Mouse (Mus musculus): ENCODE data around the gene Sox5.
A peak's percentile ranks its signal among the peaks of the same experiment; 100 is the strongest.

Sox5 gene

GRCm38 (mm10) chr6:144429276-144429675 lies 352.5 kb downstream of the Sox5 start:
- DNase-seq (ENCODE audit: low spot score in 2 of 2): no peak

- no peak for DNase-seq (ENCODE audit: low spot score in 2 of 2)
Measured at GRCm38 (mm10) chr6:144408030-144408429, 373.7 kb downstream of the Sox5 start.

DNA sequence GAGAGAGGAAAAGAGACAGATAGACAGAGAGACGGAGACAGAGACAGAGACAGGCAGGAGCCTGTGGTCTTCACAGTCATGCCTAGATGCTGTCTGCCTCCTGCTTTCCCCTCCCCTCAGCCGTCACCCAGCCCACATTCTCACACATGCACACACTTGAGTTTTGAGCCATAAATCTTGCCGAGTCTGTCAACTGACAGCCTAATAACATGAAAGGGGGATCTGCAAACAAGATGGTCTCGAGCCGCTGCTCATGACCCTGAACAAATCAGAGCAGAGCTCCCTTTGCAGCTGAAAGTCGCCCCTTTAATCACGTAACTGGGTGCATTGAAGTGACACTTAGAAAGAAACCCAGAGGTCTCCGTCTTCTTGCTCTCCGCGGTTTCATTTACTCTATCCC lies 383.7 kb downstream of the Sox5 start:
- DNase-seq (ENCODE audit: low spot score in 2 of 2): no peak

- DNase-seq (ENCODE audit: low spot score in 2 of 2): no peak
Measured at GRCm38 (mm10) chr6:144393151-144393550, 388.6 kb downstream of the Sox5 start.

DNA sequence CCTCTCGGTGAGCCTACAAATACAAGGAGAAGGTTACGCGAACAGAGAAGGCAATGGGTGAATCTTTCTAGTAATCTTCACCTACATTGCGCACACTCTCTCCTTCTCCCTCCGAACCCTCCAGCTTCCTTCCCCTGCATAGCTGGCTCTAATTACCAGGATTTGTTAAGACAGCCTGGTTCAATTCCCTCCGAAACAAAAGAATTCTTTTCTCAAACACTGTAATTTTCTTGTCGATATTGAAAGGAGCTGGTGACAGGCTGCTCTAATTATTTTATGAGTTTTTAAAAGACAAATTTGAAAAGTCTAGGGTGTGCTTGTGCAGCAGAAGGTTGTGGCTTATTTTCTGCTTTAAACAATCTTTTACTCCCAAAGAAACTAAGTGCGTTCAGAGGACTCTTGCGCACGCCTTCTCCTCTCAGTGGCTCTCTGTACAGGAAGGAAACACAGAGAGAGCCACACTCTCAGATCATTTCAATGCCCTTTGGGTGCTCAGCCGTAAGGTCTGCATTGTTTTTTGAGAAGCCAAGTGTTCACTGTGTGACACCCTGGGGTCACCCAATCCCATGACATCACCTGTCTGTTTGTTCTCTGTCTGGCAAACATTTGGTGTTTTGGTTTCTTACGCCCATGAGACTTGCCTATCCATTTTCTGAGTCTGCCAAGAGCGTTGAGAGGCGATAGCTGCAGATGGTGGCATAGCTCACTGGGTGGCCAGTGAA lies 392.3 kb downstream of the Sox5 start:
- no peak for DNase-seq (ENCODE audit: low spot score in 2 of 2)

DNA sequence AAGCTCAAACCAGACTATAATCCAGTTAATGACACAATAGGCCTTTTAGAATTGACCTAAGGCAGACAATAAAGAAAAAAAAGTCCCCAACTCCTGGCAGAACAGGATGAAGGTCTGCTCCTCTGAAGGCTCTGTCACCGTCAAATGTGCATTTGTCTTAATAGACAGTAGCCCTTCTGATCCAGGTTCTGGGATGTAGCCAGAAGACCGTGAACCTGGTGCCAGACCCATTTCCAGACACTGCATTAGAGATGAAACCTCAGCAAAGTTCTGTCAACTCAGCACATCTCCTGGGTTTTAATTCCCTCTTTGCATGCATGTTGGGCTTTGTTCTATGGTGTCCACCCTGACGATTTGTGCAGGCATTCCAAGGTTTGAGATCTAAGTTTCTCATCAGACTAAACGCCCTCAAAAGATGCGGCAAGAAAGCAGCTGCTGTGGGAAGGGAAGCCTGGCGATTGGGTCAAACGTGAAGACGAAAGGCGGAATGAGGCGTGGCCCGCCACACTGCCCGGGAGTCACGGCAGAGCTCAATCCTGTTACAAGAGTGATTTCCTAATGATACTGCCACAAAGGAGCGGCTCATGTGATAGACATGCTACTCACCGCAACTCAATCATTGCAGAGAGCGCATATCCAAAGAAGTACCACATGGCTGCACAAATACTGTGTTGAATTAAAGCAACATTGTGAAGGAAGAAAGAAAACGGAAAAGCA lies 394.1 kb downstream of the Sox5 start:
- no peak for DNase-seq (ENCODE audit: low spot score in 2 of 2)

DNA sequence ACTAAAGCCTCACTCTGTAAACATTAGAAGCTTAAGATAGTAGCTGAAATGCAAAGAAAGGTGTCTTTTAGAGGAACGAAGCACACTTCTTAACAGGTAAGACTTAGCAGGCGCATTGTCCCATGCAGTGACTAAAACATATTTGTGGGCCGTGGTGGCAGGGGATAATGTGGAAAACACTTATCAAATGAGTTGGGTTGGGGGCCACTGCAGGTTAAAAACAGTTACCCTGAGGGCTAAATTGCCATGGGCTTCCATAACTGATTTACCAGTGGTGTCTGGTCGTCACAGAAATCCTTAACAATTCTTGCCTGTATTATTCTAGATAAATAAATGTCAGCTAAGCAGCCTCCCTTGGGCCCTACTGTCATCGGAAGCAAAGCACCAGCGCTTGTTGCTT lies 401.1 kb downstream of the Sox5 start:
- no peak for DNase-seq (ENCODE audit: low spot score in 2 of 2)

- no peak for DNase-seq (ENCODE audit: low spot score in 2 of 2)
Measured at GRCm38 (mm10) chr6:144380171-144380570, 401.6 kb downstream of the Sox5 start.

DNA sequence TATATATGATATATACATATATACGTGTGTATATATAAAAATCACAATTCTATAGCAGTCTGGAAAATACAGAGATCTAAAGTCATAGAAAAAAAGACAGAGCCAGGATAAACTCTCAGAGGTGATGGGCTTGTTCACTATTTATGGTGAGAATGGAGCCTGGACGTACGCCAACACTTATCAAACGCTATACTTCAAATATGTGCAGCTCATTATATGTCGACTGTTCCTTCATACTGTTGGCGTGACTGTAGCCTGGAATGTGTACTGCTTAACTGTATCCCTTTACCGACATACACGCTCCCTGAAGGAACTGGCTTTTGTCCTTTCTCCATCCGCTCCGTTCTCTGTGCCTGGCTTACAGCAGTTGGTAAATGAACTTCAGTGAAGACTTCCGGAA lies 407.0 kb downstream of the Sox5 start:
- DNase-seq (ENCODE audit: low spot score in 2 of 2): no peak

DNA sequence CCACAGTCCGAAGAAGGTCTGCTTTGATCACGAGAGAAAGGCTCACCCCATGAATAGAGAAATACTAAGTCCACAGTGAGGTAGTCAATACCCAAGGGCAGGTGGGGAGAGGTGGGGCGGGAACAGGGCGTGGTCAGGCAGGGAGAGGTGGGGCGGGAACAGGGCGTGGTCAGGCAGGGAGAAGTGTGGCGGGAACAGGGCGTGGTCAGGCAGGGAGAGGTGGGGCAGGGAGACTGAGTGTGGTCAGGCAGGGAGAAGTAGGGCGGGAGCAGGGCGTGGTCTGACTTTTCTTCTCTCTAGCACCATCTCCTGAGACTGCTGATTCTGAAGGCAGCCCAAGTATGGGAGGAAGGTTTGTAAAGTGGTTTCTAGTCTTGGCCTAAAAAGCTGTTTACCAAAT lies 411.1 kb downstream of the Sox5 start:
- peak; percentile 1 to 2 for DNase-seq (ENCODE audit: low spot score in 2 of 2)

- DNase-seq (ENCODE audit: low spot score in 2 of 2): no peak
Measured at GRCm38 (mm10) chr6:144367626-144368077, 414.1 kb downstream of the Sox5 start.

- DNase-seq (ENCODE audit: low spot score in 2 of 2): no peak
Measured at GRCm38 (mm10) chr6:144361267-144362038, 420.3 kb downstream of the Sox5 start.

DNA sequence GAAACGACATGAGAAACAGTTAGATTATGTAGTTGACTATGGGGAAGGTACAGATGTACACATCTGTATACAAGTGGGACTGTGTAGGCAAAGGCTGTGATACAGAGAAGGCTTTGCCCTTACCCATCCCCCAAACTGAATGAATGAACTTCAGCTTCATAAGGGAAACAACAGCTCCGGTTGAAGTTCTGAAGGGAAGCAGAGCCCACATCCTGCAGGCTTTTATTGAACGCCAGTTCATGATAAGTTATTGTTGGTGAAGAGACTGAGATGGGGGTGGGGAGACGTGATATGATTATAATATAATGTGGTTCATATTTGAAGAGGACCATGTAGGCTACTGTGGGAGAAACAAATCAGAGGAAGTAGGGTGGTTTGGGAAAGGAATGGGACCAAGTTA lies 424.7 kb downstream of the Sox5 start:
- DNase-seq (ENCODE audit: low spot score in 2 of 2): no peak

DNA sequence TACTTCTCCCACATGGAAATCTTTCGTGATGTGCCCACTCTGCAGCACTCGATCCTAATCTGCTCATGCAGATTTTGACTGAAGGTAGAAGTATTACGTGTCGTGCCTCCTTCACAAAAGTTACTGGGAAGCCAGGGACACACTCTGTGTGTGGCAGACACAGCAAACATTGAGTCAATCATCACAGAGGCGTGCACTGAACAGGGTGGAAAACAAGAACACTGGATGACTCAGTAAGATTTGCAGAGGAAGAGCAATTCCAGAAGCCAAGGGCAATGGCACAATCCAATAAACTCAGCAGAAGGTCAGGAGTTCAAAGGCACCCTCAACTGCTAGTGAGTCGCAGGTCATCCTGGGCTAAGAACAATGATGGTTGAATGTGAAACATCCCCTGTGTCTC lies 430.7 kb downstream of the Sox5 start:
- no peak for DNase-seq (ENCODE audit: low spot score in 2 of 2)

GRCm38 (mm10) chr6:144343338-144343737 lies 438.4 kb downstream of the Sox5 start:
- no peak for DNase-seq (ENCODE audit: low spot score in 2 of 2)

- no peak for DNase-seq (ENCODE audit: low spot score in 2 of 2)
Measured at GRCm38 (mm10) chr6:144339554-144339953, 442.2 kb downstream of the Sox5 start.

DNA sequence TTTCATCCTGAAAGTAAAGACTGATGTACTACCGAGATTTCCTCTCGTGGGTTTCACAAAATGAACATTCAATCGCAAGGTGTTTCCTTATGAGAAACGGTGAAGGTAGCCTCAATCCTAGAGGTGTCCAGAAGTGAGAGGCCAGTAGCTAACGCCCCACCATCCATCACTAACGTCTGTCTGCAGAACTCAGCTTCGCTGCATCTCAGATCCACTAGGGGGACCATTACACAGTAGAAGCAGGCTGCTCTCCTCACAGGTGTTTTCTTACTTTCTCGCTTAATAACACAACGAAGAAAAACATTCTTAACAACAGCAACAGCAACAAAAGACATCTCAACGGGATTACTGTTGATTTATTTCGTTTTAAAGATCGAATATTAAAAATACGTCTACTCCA lies 442.8 kb downstream of the Sox5 start:
- no peak for DNase-seq (ENCODE audit: low spot score in 2 of 2)

DNA sequence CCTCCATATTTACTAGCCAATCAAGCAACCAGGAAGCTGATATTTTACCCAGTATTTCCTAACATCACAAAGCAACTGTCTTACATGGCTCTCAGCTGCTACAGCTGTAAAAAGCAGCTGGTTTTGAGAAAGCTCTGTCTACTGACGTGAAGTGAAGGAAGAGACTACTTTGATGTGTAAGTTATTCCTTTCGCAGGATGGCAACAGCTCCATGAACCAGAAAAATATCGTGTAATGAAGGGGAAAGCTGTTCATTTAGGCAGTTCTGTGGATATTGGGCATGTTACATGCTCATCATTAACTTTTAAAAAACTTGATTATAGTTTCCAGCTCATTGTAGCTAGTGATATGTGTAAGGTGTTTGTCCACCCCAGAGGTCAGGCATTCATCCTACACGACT lies 443.6 kb downstream of the Sox5 start:
- DNase-seq (ENCODE audit: low spot score in 2 of 2): no peak

- DNase-seq (ENCODE audit: low spot score in 2 of 2): no peak
Measured at GRCm38 (mm10) chr6:144337436-144337969, 444.3 kb downstream of the Sox5 start.

GRCm38 (mm10) chr6:144336789-144337188 lies 445.0 kb downstream of the Sox5 start:
- no peak for DNase-seq (ENCODE audit: low spot score in 2 of 2)

DNA sequence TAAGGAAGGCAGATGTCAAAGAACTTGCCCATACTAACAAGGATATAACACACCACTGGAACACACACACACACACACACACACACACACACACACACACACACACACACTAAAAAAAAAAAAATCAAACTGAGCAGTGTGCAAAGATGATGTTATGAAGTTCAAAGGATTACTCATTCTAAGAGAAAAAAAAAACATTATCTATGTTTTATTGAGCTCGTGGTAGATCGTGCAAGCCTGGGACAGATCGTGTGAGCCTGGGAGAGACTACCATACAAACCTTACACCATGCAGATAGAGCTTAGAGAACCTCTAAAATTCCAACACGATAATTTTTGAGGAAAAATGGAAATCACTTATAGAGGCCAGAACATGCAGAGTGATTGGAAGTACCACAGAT lies 448.6 kb downstream of the Sox5 start:
- DNase-seq (ENCODE audit: low spot score in 2 of 2): no peak

- DNase-seq (ENCODE audit: low spot score in 2 of 2): no peak
Measured at GRCm38 (mm10) chr6:144332027-144332426, 449.8 kb downstream of the Sox5 start.

All from urinary bladder, postnatal 36 days (tissue).